Mouse (Mus musculus) hindbrain, embryonic 14.5 days (tissue): ENCODE results near the gene Itpr1. TPM values are rescaled to one million over a fixed set of nuclear protein-coding genes. Genes with fewer than 3 reads are reported as not detected.
"Not testable (repeated sequence)": the region's sequence is repeated elsewhere in the genome, so short reads cannot be mapped to it uniquely, and the experiment has no call there.

ENCODE experiments used
- ATAC-seq: fragments of 200-750 bp; cut with Nextera tagmentation; 2 replicates; pipeline ENCODE4 v1.8.0; 2017; ENCODE audit warnings: moderate number of reproducible peaks, mild to moderate bottlenecking, moderate TSS enrichment, moderate library complexity; ENCODE audit not compliant: low FRiP score
- DNase-seq: peaks from one replicate; pipeline ENCODE4 v3.0.0-alpha.2; 2015; ENCODE audit warnings: low spot score
- H3K27ac ChIP-seq: fragments of 300-500 bp; sonication (generic); 2 replicates; pipeline ENCODE4 v1.5.1; 2014; ENCODE audit warnings: mild to moderate bottlenecking, moderate library complexity
- H3K27me3 ChIP-seq: fragments of 300-500 bp; sonication (generic); 2 replicates; pipeline ENCODE4 v1.6.1; 2014; ENCODE audit warnings: mild to moderate bottlenecking, low read length, mixed read lengths; ENCODE audit not compliant: control insufficient read depth, insufficient read depth
- H3K36me3 ChIP-seq: fragments of 300-500 bp; sonication (generic); replicated peaks from 2 replicates; pipeline ENCODE4 v1.6.1; 2014; ENCODE audit not compliant: control insufficient read depth, insufficient read depth
- H3K4me1 ChIP-seq: fragments of 300-500 bp; sonication (generic); replicated peaks from 2 replicates; pipeline ENCODE4 v1.6.1; 2014; ENCODE audit warnings: antibody characterized with exemption, low read length, mixed read lengths; ENCODE audit not compliant: control insufficient read depth, insufficient read depth
- H3K4me2 ChIP-seq: fragments of 300-500 bp; sonication (generic); replicated peaks from 2 replicates; pipeline ENCODE4 v1.6.1; 2014; ENCODE audit warnings: mild to moderate bottlenecking, moderate library complexity
- H3K4me3 ChIP-seq: fragments of 300-500 bp; sonication (generic); replicated peaks from 2 replicates; pipeline ENCODE4 v1.5.1; 2014; ENCODE audit warnings: mild to moderate bottlenecking, low read length
- H3K9ac ChIP-seq: fragments of 300-500 bp; sonication (generic); 2 replicates; pipeline ENCODE4 v1.6.1; 2014
- H3K9me3 ChIP-seq: fragments of 300-500 bp; sonication (generic); 2 replicates; pipeline ENCODE4 v1.6.1; 2016; ENCODE audit warnings: low read length; ENCODE audit not compliant: control insufficient read depth
- WGBS: fragments of 180-500 bp; shearing (Covaris S2); extraction: QIAGEN DNeasy Blood & Tissue Kit; methylation state at CpG from one replicate; pipeline ENCODE4 v1.1.7; 2014; 5-methylcytosine and 5-hydroxymethylcytosine counted together
- polyA plus RNA-seq: library from polyadenylated mRNA; unstranded; fragments of >200 nt; fragmentation: Nextera tagmentation; extraction: Ambion mirVana; gene quantifications from 2 replicates; pipeline ENCODE4 v1.2.1, GENCODE M21; 2014

Itpr1 gene
- polyA plus RNA-seq, 1 experiment from 2014 or later = 6.5 TPM

DNA sequence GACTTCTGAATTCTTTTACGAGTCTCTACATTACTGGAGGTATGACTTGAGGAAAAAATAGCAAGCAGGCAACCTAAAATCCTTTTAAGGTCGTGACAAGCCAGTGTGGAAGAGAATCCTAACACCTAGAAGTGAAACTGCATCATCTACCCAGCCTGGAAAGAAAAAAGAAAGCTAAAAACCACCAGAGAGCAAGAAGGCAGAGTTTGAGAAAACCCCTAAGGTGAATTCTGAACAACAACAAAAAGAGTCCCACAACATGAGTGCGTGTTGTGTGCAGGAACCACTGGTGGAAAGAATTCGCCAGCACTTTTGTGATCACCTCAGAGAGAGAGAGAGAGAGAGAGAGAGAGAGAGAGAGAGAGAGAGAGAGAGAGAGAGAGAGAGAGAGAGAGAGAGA, 340.6 kb downstream of the Itpr1 start:
- Histone ChIP-seq H3K27me3 (no peaks in the 10 kb centered on the region), H3K9me3 (no peaks in the 10 kb centered on the region), H3K27ac (no peak overlapping the region), H3K9ac (no peak overlapping the region), H3K36me3 (no peaks in the 10 kb centered on the region), H3K4me1 (no peaks in the 10 kb centered on the region), H3K4me3 (no peak overlapping the region), H3K4me2 (no peak overlapping the region)
- no peak for DNase-seq
- 89% methylated on average over 4 of the region's 4 CpGs for WGBS
- ATAC-seq = no peak

GRCm38 (mm10) chr6:108554389-108554788, 341.5 kb downstream of the Itpr1 start:
- Histone ChIP-seq H3K9me3 (no peaks in the 10 kb centered on the region), H3K27me3 (no peaks in the 10 kb centered on the region), H3K9ac (no peak overlapping the region), H3K4me2 (no peak overlapping the region), H3K36me3 (no peaks in the 10 kb centered on the region), H3K4me3 (no peak overlapping the region), H3K27ac (no peak overlapping the region), H3K4me1 (no peaks in the 10 kb centered on the region)
- no peak for DNase-seq
- ATAC-seq = no peak
- 95% methylated on average over 4 of the region's 4 CpGs for WGBS

DNA sequence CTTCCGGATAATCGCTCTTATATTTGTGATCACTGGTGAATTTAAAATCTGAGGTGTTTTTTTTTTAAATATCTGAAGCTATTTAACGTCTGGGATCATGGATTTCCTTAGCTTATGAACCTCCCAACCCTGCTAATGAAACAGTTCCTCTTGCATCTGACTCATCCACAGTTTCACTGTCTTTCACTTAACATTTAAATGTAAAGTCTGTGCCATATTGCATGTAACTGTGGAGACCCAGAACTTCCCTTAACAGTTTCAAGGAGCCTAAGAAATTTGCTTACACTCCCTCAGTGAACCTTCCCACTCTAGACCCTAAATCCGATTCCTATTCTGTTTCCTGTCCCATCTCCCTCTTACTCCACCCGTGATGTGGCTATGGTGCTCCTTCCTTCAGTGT, 342.0 kb downstream of the Itpr1 start:
- no peaks in the 10 kb centered on the region for H3K9me3 ChIP-seq
- no peaks in the 10 kb centered on the region for H3K4me1 ChIP-seq
- WGBS = 88% methylated on average over 5 of the region's 5 CpGs
- no peak for ATAC-seq
- no peak overlapping the region for H3K4me2 ChIP-seq
- no peaks in the 10 kb centered on the region for H3K36me3 ChIP-seq
- H3K9ac ChIP-seq = no peak overlapping the region
- no peaks in the 10 kb centered on the region for H3K27me3 ChIP-seq
- DNase-seq = no peak
- H3K27ac ChIP-seq = no peak overlapping the region
- H3K4me3 ChIP-seq = no peak overlapping the region

- no peaks in the 10 kb centered on the region for H3K9me3 ChIP-seq
- no peak overlapping the region for H3K4me2 ChIP-seq
- no peak overlapping the region for H3K4me3 ChIP-seq
- no peaks in the 10 kb centered on the region for H3K36me3 ChIP-seq
- 90% methylated on average over 4 of the region's 4 CpGs for WGBS
- DNase-seq (no peak), ATAC-seq (no peak)
- no peaks in the 10 kb centered on the region for H3K27me3 ChIP-seq
- no peak overlapping the region for H3K27ac ChIP-seq
- H3K9ac ChIP-seq = no peak overlapping the region
- no peaks in the 10 kb centered on the region for H3K4me1 ChIP-seq
Measured at GRCm38 (mm10) chr6:108557576-108558322, 344.9 kb downstream of the Itpr1 start.

DNA sequence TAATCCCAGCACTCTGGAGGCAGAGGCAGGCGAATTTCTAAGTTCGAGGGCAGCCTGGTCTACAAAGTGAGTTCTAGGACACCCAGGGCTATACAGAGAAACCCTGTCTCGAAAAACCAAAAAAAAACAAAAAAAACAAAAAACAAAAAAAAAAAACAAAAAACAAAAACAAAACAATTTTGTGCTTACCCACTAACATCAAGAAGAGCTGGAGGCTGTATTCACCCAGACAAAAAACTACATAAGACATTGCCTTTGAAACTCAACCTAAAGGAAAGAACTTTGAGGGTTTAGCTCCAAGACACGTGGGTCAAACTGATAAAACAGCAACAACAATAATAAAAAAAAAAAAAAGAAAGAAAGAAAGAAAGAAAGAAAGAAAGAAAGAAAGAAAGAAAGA, 346.3 kb downstream of the Itpr1 start:
- H3K36me3 ChIP-seq, H3K27me3 ChIP-seq, H3K4me1 ChIP-seq, H3K27ac ChIP-seq, H3K4me3 ChIP-seq, ATAC-seq, DNase-seq, H3K4me2 ChIP-seq, H3K9ac ChIP-seq, H3K9me3 ChIP-seq: not testable (repeated sequence)
- WGBS = 83% methylated on average over 4 of the region's 4 CpGs

DNA sequence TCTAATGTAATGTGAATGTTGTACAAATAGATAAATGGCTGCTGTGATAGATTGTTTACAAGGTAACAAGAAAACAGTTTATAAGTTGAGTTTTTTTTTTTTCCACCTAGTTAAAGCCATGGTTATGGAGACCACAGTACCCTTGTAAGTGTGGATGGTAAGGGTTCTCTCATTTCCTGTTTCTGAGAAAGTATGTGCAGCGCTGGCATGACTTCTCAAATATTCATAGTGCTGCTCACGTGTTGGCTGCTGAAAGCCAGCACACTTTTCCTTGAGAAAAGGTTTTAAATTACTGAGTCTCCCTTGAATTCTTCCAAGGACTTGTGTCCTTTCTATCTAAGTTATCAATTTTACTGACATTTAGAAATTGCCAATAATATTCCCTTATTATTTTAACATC, 350.1 kb downstream of the Itpr1 start:
- no peak overlapping the region for H3K4me3 ChIP-seq
- H3K9ac ChIP-seq = no peak overlapping the region
- H3K9me3 ChIP-seq = no peaks in the 10 kb centered on the region
- no peaks in the 10 kb centered on the region for H3K36me3 ChIP-seq
- DNase-seq = no peak
- no peaks in the 10 kb centered on the region for H3K4me1 ChIP-seq
- no peak for ATAC-seq
- H3K4me2 ChIP-seq = no peak overlapping the region
- H3K27me3 ChIP-seq = no peaks in the 10 kb centered on the region
- 94% methylated on average over 2 of the region's 2 CpGs for WGBS
- H3K27ac ChIP-seq = no peak overlapping the region

DNA sequence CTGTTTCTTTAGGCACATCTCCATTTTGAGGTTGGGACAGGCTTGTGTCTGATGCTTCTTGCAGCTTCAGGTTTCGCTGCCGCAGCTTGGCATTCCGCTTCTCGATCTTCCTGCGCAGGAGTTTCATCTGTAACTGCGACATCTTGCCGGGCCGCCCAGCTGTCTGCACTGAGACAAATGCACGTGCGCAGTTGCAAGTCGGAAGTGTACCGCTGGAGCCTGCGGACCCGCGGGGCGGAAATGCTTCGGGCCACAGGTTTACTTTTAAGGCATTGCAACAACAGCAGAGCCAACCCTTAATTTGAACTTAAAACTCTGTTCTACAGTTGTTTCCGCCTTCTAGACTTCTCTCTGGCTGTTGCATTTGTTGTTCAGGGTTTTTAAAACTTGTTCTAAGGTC, 352.6 kb downstream of the Itpr1 start:
- H3K9ac ChIP-seq, H3K27me3 ChIP-seq, H3K4me1 ChIP-seq, H3K9me3 ChIP-seq, H3K4me3 ChIP-seq, H3K4me2 ChIP-seq, H3K27ac ChIP-seq, DNase-seq, H3K36me3 ChIP-seq, ATAC-seq: not testable (repeated sequence)
- WGBS = 87% methylated on average over 18 of the region's 18 CpGs

- ATAC-seq (no peak), DNase-seq (no peak)
- Histone ChIP-seq H3K4me3 (no peak overlapping the region), H3K27ac (no peak overlapping the region), H3K4me2 (no peak overlapping the region), H3K9me3 (no peaks in the 10 kb centered on the region), H3K4me1 (peaks cover 12% of the 10 kb centered on the region; the same call in 1 of the 2 replicates), H3K27me3 (no peaks in the 10 kb centered on the region), H3K9ac (no peak overlapping the region), H3K36me3 (no peaks in the 10 kb centered on the region)
Measured at GRCm38 (mm10) chr6:108566549-108566948, 353.7 kb downstream of the Itpr1 start.

DNA sequence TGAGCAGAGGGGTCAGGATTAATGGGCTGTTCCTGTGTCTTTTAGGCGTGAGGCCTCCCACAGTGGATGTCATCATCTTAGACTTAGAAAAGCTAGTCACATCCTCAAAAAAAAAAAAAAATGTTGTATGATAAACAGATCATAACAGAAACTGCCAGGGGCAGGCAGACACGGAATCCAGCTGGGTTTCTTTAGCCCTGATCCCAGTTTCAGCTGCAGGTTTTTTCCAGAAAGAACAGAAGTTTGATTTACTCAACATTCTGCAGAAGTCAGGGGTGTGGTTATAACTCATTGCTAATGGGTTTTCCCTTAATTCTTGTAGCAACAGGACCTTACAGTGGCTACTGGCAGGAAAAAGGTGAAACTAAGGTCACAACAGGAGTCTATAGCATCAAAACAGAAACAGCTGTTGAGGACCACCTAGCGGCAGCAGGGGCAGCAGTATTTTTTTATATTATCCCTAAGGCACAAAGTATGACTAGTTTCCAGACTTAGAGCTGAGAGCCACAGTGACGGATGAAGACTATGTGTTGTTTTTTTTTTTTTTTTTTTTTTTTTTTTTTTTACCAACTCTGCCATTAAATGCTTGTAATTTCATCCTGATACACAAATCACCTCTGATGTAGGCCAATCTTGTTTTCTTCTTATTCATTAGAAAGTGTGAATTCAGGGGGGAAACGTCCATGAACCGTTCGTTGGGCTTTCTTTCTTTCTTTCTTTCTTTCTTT, 356.7 kb downstream of the Itpr1 start:
- Histone ChIP-seq H3K4me1 (peaks cover 13% of the 10 kb centered on the region; the same call in 1 of the 2 replicates), H3K4me3 (no peak overlapping the region), H3K4me2 (no peak overlapping the region), H3K9ac (no peak overlapping the region), H3K27ac (no peak overlapping the region), H3K27me3 (no peaks in the 10 kb centered on the region), H3K9me3 (no peaks in the 10 kb centered on the region), H3K36me3 (no peaks in the 10 kb centered on the region)
- DNase-seq (no peak), ATAC-seq (no peak)
- WGBS = 67% methylated on average over 7 of the region's 7 CpGs
